Mouse (Mus musculus) pancreas, adult 10 weeks (tissue): Measurements from ENCODE around the gene Hk3. TPM values are rescaled to one million over a fixed set of nuclear protein-coding genes. Genes with fewer than 3 reads are reported as not detected.

ENCODE experiments used
- polyA plus RNA-seq: library from polyadenylated mRNA; stranded (reverse); fragments of 350-450 nt; fragmentation: Illumina TruSeq; extraction: RNeasy Lipid Tissue Mini Kit (QIAGEN cat#74804); gene quantifications from one replicate; pipeline ENCODE4 v1.2.3, GENCODE M21; 2015; ENCODE audit warnings: low read depth, low replicate concordance; ENCODE audit not compliant: insufficient read depth

The Hk3 gene
- 0.81 TPM for polyA plus RNA-seq

GRCm38 (mm10) chr13:55021194-55021779 lies at the start of gene Hk3:
Hk3 (minus strand) TSS chr13:55021385.

Other genes with a start within 250 kb of the Hk3 start
- gene Eif4e1b, start 237.4 kb downstream of the Hk3 start, polyA plus RNA-seq: not detected
- 11.1 TPM for gene Tspan17, start 232.0 kb downstream of the Hk3 start, polyA plus RNA-seq
- 4.2 TPM for gene Unc5a, start 72.0 kb downstream of the Hk3 start, polyA plus RNA-seq
- 14.4 TPM for gene Uimc1, start 78.9 kb upstream of the Hk3 start, polyA plus RNA-seq
- 6.0 TPM for gene Zfp346, start 83.9 kb upstream of the Hk3 start, polyA plus RNA-seq
- not detected for gene Gm17617, start 112.2 kb upstream of the Hk3 start, polyA plus RNA-seq
- 2.0 TPM for gene Fgfr4, start 131.3 kb upstream of the Hk3 start, polyA plus RNA-seq
- gene Nsd1, start 188.4 kb upstream of the Hk3 start, polyA plus RNA-seq: 11.7 TPM